Mouse (Mus musculus): ENCODE measurements around the gene Olfr1276. TPM values are rescaled to one million over a fixed set of nuclear protein-coding genes. Genes with fewer than 3 reads are reported as not detected.

The Olfr1276 gene
- polyA plus RNA-seq (2016; fragmentation: Nextera tagmentation; extraction: Ambion mirVana), result not detected in 2 replicates

DNA sequence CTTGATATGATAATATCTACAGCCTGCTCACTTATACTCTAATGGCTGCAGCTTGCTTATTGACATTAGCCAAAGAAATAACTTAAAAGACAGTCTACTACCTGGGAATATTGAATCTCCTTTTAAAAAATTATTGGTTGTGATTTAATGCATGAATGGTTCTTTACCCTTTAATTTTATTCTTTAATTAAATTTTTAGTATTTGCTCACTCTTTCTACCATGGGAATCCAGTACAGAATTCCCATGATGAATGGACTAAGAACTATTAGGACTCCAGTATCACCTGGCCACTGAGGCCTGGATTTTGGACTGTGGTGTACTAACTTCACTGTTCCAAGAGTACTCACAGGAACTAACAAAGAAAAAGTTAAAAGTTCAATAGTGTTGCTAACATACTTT lies at the start of gene Olfr1276:
Gene Olfr1276, plus strand, starts transcription at position 301 of the 400 bp plus-strand sequence.
- H3K27me3 ChIP-seq, result no peaks in the 10 kb centered on the region
- no peak within 1 kb of the TSS for H3K9ac ChIP-seq
- H3K9me3 ChIP-seq (replicated peaks), result no peaks in the 10 kb centered on the region
- no peak for ATAC-seq (ENCODE audit: low FRiP score)
- no peak within 1 kb of the TSS for H3K27ac ChIP-seq
- no peaks in the 10 kb centered on the region for H3K4me1 ChIP-seq
- H3K36me3 ChIP-seq, result no peaks in the 10 kb centered on the region
- no peak within 1 kb of the TSS for H3K4me2 ChIP-seq (replicated peaks)
- H3K4me3 ChIP-seq, result no peak within 1 kb of the TSS

- Histone ChIP-seq H3K27me3 (no peaks in the 10 kb centered on the region), H3K4me2 (replicated peaks) (no peak within 1 kb of the TSS), H3K27ac (no peak within 1 kb of the TSS), H3K4me3 (no peak within 1 kb of the TSS), H3K4me1 (no peaks in the 10 kb centered on the region), H3K9ac (no peak within 1 kb of the TSS), H3K9me3 (replicated peaks) (no peaks in the 10 kb centered on the region), H3K36me3 (no peaks in the 10 kb centered on the region)
- WGBS, result 88% methylated on average over 6 of the region's 6 CpGs
- no peak for ATAC-seq (ENCODE audit: low FRiP score)
Observed at GRCm38 (mm10) chr2:111229502-111229901, 24.8 kb upstream of the Olfr1276 start, which contains the start of gene 4930430A15Rik. Gene 4930430A15Rik (minus strand): TSS chr2:111229602.

GRCm38 (mm10) chr2:111235186-111235585 lies 19.1 kb upstream of the Olfr1276 start, which contains the start of gene Olfr1275:
Gene Olfr1275 (minus strand): TSS chr2:111235286.
- ATAC-seq (ENCODE audit: low FRiP score), result no peak
- 90% methylated on average over 1 of the region's 1 CpGs for WGBS
- H3K9ac ChIP-seq, result no peak within 1 kb of the TSS
- no peak within 1 kb of the TSS for H3K4me2 ChIP-seq (replicated peaks)
- H3K27me3 ChIP-seq, result no peaks in the 10 kb centered on the region
- no peaks in the 10 kb centered on the region for H3K36me3 ChIP-seq
- H3K27ac ChIP-seq, result no peak within 1 kb of the TSS
- H3K4me1 ChIP-seq, result no peaks in the 10 kb centered on the region
- no peaks in the 10 kb centered on the region for H3K9me3 ChIP-seq (replicated peaks)
- no peak within 1 kb of the TSS for H3K4me3 ChIP-seq

DNA sequence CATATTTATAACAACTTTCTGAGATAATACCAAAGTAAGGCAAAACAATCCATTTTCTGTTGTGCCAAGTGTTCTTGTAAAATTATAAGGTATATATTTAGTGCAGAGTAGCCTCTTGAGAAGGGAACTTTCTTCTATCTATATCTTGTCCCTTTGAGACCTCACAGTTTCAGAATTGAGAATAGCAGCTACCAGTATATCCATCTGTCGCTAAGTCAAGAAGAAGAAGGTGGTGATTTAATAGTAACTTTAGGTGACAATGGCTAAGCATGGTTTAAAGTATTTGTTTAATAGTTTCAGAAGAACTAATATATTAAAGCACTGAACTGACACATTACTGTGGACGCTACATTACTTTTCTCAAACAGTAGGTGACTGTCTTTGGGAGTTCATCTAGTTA lies 19.7 kb downstream of the Olfr1276 start, which contains the start of gene Olfr1277:
Gene Olfr1277, minus strand, starts transcription at position 101 of the 400 bp plus-strand sequence.
- Histone ChIP-seq H3K27me3 (no peaks in the 10 kb centered on the region), H3K27ac (no peak within 1 kb of the TSS)

DNA sequence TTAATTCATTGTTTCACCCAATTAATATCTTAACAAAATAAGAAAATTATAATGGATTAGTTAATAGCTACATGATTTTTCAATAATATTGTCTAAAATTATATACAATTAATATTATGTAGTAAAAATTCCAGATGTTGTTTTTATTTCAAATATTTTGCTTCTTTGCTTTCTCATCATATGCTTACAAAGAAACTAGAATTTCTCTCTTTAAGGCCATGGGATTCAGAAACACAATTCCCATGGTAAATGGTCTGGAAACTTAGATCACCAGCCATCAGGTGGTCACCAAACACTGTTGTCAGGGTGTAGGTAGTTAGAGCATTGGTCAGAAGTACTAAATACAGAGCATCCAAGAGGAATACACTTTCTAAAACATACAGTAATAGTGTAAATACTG lies 35.5 kb downstream of the Olfr1276 start, which contains the start of gene Olfr1278:
Gene Olfr1278, plus strand, starts transcription at position 301 of the 400 bp plus-strand sequence.
- Histone ChIP-seq H3K4me3 (no peak within 1 kb of the TSS), H3K27ac (no peak within 1 kb of the TSS), H3K4me2 (replicated peaks) (no peak within 1 kb of the TSS), H3K36me3 (no peaks in the 10 kb centered on the region), H3K4me1 (no peaks in the 10 kb centered on the region), H3K27me3 (no peaks in the 10 kb centered on the region), H3K9me3 (replicated peaks) (no peaks in the 10 kb centered on the region), H3K9ac (no peak within 1 kb of the TSS)
- no peak for ATAC-seq (ENCODE audit: low FRiP score)

More for the DNA sequence above, 19.7 kb downstream of the Olfr1276 start, which contains the start of gene Olfr1277:
- Histone ChIP-seq H3K4me3 (no peak within 1 kb of the TSS), H3K4me1 (no peaks in the 10 kb centered on the region), H3K36me3 (no peaks in the 10 kb centered on the region), H3K9ac (no peak within 1 kb of the TSS), H3K9me3 (replicated peaks) (no peaks in the 10 kb centered on the region), H3K4me2 (replicated peaks) (no peak within 1 kb of the TSS)
- 89% methylated on average over 2 of the region's 2 CpGs for WGBS
- ATAC-seq (ENCODE audit: low FRiP score), result no peak

DNA sequence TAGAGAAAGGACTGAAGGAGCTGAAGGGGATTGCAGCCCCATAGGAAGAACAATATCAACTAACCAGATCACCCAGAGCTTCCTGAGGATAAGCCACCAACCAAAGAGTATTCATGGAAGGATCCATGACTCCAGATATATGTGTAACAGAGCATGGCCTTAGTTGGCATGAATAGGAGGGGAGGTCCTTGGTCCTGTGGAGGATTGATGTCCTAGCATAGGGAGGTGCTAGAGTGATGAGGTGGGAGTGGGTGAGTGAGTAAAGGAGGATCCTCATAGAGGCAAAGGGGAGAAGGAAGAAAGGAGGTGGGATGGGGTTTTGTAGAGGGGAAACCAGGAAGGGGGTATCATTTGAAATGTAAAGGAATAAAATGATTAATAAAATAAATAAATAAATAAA lies 44.2 kb downstream of the Olfr1276 start:
- Histone ChIP-seq H3K36me3 (no peaks in the 10 kb centered on the region), H3K4me1 (no peaks in the 10 kb centered on the region), H3K4me2 (replicated peaks) (no peak overlapping the region), H3K27me3 (no peaks in the 10 kb centered on the region), H3K4me3 (no peak overlapping the region), H3K9ac (no peak overlapping the region), H3K9me3 (replicated peaks) (no peaks in the 10 kb centered on the region), H3K27ac (no peak overlapping the region)
- no peak for ATAC-seq (ENCODE audit: low FRiP score)

DNA sequence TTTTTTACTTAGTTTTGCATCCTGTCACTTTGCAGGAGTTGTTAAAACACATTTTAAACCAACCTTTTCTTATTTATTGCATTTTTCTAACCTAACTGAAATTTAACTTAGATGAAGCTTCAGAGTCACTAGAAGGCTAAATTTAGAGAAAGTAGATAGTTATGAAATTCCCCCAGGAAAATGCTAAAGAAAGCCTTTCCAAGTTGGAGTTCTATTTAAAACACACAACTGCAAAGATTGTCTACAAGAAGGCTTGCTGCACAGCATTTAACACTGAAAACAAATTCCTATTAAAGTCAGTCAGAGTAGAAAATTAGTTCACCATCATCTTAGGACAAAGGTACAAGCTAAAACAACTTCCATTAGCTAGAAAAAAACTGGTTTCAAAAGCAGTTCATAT lies 46.1 kb downstream of the Olfr1276 start, which contains the start of gene Olfr1279:
Gene Olfr1279, plus strand, starts transcription at position 262 of the 400 bp plus-strand sequence.
- no peaks in the 10 kb centered on the region for H3K36me3 ChIP-seq
- no peak within 1 kb of the TSS for H3K4me2 ChIP-seq (replicated peaks)
- no peaks in the 10 kb centered on the region for H3K4me1 ChIP-seq
- H3K27ac ChIP-seq, result no peak within 1 kb of the TSS
- ATAC-seq (ENCODE audit: low FRiP score), result no peak
- H3K27me3 ChIP-seq, result no peaks in the 10 kb centered on the region
- H3K4me3 ChIP-seq, result no peak within 1 kb of the TSS
- H3K9ac ChIP-seq, result no peak within 1 kb of the TSS
- H3K9me3 ChIP-seq (replicated peaks), result no peaks in the 10 kb centered on the region

Other genes starting within 250 kb of the Olfr1276 start
- not detected in 2 replicates for gene Gm13941, start 148.5 kb upstream of the Olfr1276 start, polyA plus RNA-seq (2016; fragmentation: Nextera tagmentation; extraction: Ambion mirVana)
- gene Gm15130, start 101.6 kb upstream of the Olfr1276 start, polyA plus RNA-seq (2016; fragmentation: Nextera tagmentation; extraction: Ambion mirVana), result not detected in 2 replicates
- not detected in 2 replicates for gene 4930430A15Rik, start 24.9 kb upstream of the Olfr1276 start, polyA plus RNA-seq (2016; fragmentation: Nextera tagmentation; extraction: Ambion mirVana)
- gene Olfr1275, start 19.2 kb upstream of the Olfr1276 start, polyA plus RNA-seq (2016; fragmentation: Nextera tagmentation; extraction: Ambion mirVana), result not detected in 2 replicates
- gene Olfr1277, start 19.6 kb downstream of the Olfr1276 start, polyA plus RNA-seq (2016; fragmentation: Nextera tagmentation; extraction: Ambion mirVana), result not detected in 2 replicates
- gene Olfr1278, start 35.6 kb downstream of the Olfr1276 start, polyA plus RNA-seq (2016; fragmentation: Nextera tagmentation; extraction: Ambion mirVana), result not detected in 2 replicates
- gene Olfr1279, start 46.1 kb downstream of the Olfr1276 start, polyA plus RNA-seq (2016; fragmentation: Nextera tagmentation; extraction: Ambion mirVana), result not detected in 2 replicates
- not detected in 2 replicates for gene Olfr1280, start 59.5 kb downstream of the Olfr1276 start, polyA plus RNA-seq (2016; fragmentation: Nextera tagmentation; extraction: Ambion mirVana)
- gene Olfr1281, start 72.0 kb downstream of the Olfr1276 start, polyA plus RNA-seq (2016; fragmentation: Nextera tagmentation; extraction: Ambion mirVana), result not detected in 2 replicates
- gene Olfr1282, start 81.6 kb downstream of the Olfr1276 start, polyA plus RNA-seq (2016; fragmentation: Nextera tagmentation; extraction: Ambion mirVana), result not detected in 2 replicates
- gene Olfr1283, start 112.3 kb downstream of the Olfr1276 start, polyA plus RNA-seq (2016; fragmentation: Nextera tagmentation; extraction: Ambion mirVana), result not detected in 2 replicates
- gene Olfr1284, start 121.0 kb downstream of the Olfr1276 start, polyA plus RNA-seq (2016; fragmentation: Nextera tagmentation; extraction: Ambion mirVana), result not detected in 2 replicates
- gene Olfr1286, start 168.6 kb downstream of the Olfr1276 start, polyA plus RNA-seq (2016; fragmentation: Nextera tagmentation; extraction: Ambion mirVana), result not detected in 2 replicates
- gene Olfr1287, start 194.6 kb downstream of the Olfr1276 start, polyA plus RNA-seq (2016; fragmentation: Nextera tagmentation; extraction: Ambion mirVana), result not detected in 2 replicates
- gene Olfr1288, start 219.6 kb downstream of the Olfr1276 start, polyA plus RNA-seq (2016; fragmentation: Nextera tagmentation; extraction: Ambion mirVana), result not detected in 2 replicates
- not detected in 2 replicates for gene Olfr1289, start 226.3 kb downstream of the Olfr1276 start, polyA plus RNA-seq (2016; fragmentation: Nextera tagmentation; extraction: Ambion mirVana)
- gene Olfr1290, start 239.3 kb downstream of the Olfr1276 start, polyA plus RNA-seq (2016; fragmentation: Nextera tagmentation; extraction: Ambion mirVana), result not detected in 2 replicates
- not detected in 2 replicates for gene Olfr1291-ps1, start 242.7 kb downstream of the Olfr1276 start, polyA plus RNA-seq (2016; fragmentation: Nextera tagmentation; extraction: Ambion mirVana)